Mouse (Mus musculus) forebrain, embryonic 11.5 days (tissue): ENCODE results near the gene Fip1l1. TPM values are rescaled to one million over a fixed set of nuclear protein-coding genes. Genes with fewer than 3 reads are reported as not detected.
A peak's percentile ranks its signal among the peaks of the same experiment; 100 is the strongest.

Source experiments
- ATAC-seq: fragments of 200-750 bp; cut with Nextera tagmentation; replicated peaks from 2 replicates; pipeline ENCODE4 v1.8.0; 2017; ENCODE audit warnings: moderate TSS enrichment; ENCODE audit not compliant: low FRiP score
- DNase-seq: peaks from one replicate; pipeline ENCODE4 v3.0.0-alpha.2; 2017; ENCODE audit warnings: low spot score
- H3K27ac ChIP-seq: fragments of 300-500 bp; sonication (generic); 2 replicates; pipeline ENCODE4 v1.5.1; 2014; ENCODE audit warnings: low read depth, low read length
- H3K27me3 ChIP-seq: fragments of 300-500 bp; sonication (generic); 2 replicates; pipeline ENCODE4 v1.6.1; 2014; ENCODE audit warnings: mild to moderate bottlenecking, low read length, mixed read lengths; ENCODE audit not compliant: control insufficient read depth, insufficient read depth
- H3K36me3 ChIP-seq: fragments of 300-500 bp; sonication (generic); 2 replicates; pipeline ENCODE4 v1.6.1; 2014; ENCODE audit warnings: mild to moderate bottlenecking, low read length, moderate library complexity, mixed read lengths; ENCODE audit not compliant: control insufficient read depth, insufficient read depth
- H3K4me1 ChIP-seq: fragments of 300-500 bp; sonication (generic); replicated peaks from 2 replicates; pipeline ENCODE4 v1.6.1; 2014; ENCODE audit warnings: low read length, mixed read lengths; ENCODE audit not compliant: control insufficient read depth, insufficient read depth
- H3K4me2 ChIP-seq: fragments of 300-500 bp; sonication (generic); 2 replicates; pipeline ENCODE4 v1.6.1; 2014; ENCODE audit warnings: low read depth, mild to moderate bottlenecking, low read length, moderate library complexity, mixed read lengths; ENCODE audit not compliant: severe bottlenecking
- H3K4me3 ChIP-seq: fragments of 300-500 bp; sonication (generic); 2 replicates; pipeline ENCODE4 v1.5.1; 2014; ENCODE audit warnings: low read depth, low read length
- H3K9ac ChIP-seq: fragments of 300-500 bp; sonication (generic); 2 replicates; pipeline ENCODE4 v1.6.1; 2014; ENCODE audit warnings: low read length
- H3K9me3 ChIP-seq: fragments of 300-500 bp; sonication (generic); 2 replicates; pipeline ENCODE4 v1.6.1; 2016; ENCODE audit warnings: low read length, mixed read lengths; ENCODE audit not compliant: control insufficient read depth
- WGBS: fragments of 180-500 bp; shearing (Covaris S2); extraction: QIAGEN DNeasy Blood & Tissue Kit; methylation state at CpG from one replicate; pipeline ENCODE4 v1.1.7; 2014; 5-methylcytosine and 5-hydroxymethylcytosine counted together
- polyA plus RNA-seq: library from polyadenylated mRNA; unstranded; fragments of >200 nt; fragmentation: Nextera tagmentation; extraction: Ambion mirVana; gene quantifications from 2 replicates; pipeline ENCODE4 v1.2.1, GENCODE M21; 2014

Gene Fip1l1
- 112 and 128 TPM in 2 replicates for polyA plus RNA-seq

DNA sequence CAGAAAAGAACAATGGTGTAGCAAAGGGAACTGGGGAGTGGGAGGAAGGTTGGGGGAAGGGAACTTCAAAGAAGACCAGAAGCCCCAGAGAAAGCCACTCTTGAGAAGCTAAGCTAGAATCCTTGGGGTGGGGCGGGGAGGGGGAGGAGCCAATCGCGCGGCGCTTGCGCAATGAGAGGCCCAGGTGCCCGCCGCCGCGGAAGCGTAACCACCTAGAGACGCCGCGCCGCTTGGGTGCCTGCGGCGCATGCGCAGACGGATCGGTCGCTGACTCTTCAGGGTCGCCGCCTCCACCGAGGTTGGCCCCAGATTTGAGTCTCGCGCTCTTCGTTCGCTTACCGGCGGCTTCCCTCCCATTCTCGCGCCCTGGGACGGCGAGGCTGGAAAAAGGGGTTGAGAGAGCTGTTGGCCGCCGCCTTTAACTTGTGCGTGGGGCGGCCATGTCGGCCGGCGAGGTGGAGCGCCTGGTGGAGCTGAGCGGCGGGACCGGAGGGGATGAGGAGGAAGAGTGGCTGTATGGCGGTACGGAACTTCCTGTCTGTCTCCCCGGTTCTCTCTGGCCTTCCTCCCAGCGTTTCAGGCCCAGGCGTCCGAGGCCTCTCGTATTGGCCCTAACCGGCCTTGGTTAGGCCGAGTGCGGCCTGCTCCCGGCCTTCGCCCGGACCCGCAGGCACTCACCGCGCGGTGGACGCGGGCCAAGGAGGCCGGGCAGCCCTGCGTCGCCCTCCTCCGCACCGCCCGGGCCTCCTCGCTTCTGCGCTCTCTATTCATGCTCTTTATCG lies at the start of gene Fip1l1:
Fip1l1 (plus strand) TSS at position 210 of the 782 bp plus-strand sequence.
- Histone ChIP-seq H3K27me3 (no peaks in the 10 kb centered on the region), H3K9me3 (no peaks in the 10 kb centered on the region), H3K4me3 (peak within 1 kb of the TSS; percentile 93), H3K9ac (peak within 1 kb of the TSS; percentile 95), H3K4me2 (peak within 1 kb of the TSS; percentile 54), H3K4me1 (peaks cover 5% of the 10 kb centered on the region; the same call in 1 of the 2 replicates), H3K27ac (peak within 1 kb of the TSS; percentile 84), H3K36me3 (no peaks in the 10 kb centered on the region; the same call in 1 of the 2 replicates)
- peak; percentile 89 for ATAC-seq
- 0% methylated on average over 70 of the region's 73 CpGs for WGBS
- DNase-seq = peak; percentile 97

DNA sequence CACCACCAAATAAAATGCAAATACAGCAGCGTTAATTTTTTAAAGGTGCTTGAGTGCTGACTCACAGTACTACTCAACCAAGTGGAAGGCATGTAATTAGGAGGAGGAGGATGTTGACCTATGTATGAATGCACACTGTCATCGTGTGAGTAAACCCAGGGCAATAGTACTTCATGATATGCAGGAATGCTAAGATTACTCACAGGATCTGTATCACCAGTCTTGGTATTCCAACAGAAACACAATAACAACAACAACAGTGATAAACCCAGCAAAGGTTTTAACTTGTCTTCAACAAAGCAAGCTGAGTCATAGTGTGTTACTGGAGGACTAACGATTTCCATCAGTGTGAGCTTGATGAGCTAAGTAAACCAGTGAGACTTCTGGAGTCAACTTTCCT lies 42.5 kb upstream of the Fip1l1 start:
- ATAC-seq = no peak
- Histone ChIP-seq H3K27me3 (no peaks in the 10 kb centered on the region), H3K27ac (no peak overlapping the region), H3K4me3 (no peak overlapping the region), H3K4me1 (no peaks in the 10 kb centered on the region), H3K9ac (no peak overlapping the region), H3K36me3 (no peaks in the 10 kb centered on the region), H3K4me2 (no peak overlapping the region), H3K9me3 (no peaks in the 10 kb centered on the region)
- 85% methylated on average over 3 of the region's 3 CpGs for WGBS
- no peak for DNase-seq

DNA sequence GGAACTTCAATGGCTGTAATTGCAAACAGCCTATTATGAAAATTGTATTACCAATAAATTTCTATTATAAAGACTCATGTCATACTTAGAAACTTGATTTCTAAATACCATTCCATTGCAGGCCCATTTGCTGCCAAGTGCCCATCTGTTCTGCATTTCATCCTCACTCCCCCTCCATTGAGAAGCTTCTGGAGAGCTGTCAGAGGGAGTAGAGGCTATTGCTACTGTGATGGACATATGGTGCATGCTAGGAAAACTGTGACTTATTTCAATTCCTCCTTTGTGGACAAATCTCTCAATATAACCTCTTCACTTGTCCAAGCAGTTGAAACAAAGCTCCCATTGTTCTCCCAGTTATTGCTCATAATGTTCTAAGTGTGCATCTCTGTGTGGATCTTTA lies 23.6 kb upstream of the Fip1l1 start:
- Histone ChIP-seq H3K4me1 (no peaks in the 10 kb centered on the region), H3K27me3 (no peaks in the 10 kb centered on the region), H3K9ac (no peak overlapping the region), H3K4me2 (no peak overlapping the region), H3K27ac (no peak overlapping the region), H3K36me3 (no peaks in the 10 kb centered on the region), H3K4me3 (no peak overlapping the region), H3K9me3 (no peaks in the 10 kb centered on the region)
- DNase-seq (no peak), ATAC-seq (no peak)

DNA sequence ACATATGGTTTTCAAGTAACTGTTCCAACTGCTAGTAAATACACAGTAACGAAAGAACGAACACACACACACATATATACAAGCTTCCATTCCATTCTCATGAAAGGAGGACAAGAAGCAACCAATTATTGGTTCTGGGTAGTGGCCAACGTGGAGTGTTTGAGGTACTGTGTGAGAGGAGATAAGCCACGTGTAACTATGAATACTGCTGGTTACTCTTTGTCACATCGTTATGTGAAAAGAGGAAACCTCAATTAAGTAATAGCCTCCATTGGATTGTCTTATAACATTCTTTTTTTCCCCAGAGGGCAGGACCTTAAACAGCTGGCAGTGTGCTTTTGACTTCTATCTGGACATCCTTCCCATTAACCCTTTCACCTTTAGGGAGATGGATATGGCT lies 8.2 kb upstream of the Fip1l1 start:
- Histone ChIP-seq H3K27me3 (no peaks in the 10 kb centered on the region), H3K4me1 (0 out of 2 replicates have a peak, but pooled peaks cover 2% of the 10 kb centered on the region), H3K4me2 (no peak overlapping the region), H3K4me3 (no peak overlapping the region), H3K27ac (no peak overlapping the region), H3K9me3 (no peaks in the 10 kb centered on the region), H3K9ac (no peak overlapping the region), H3K36me3 (no peaks in the 10 kb centered on the region)
- no peak for DNase-seq
- no peak for ATAC-seq
- WGBS = 84% methylated on average over 5 of the region's 5 CpGs

DNA sequence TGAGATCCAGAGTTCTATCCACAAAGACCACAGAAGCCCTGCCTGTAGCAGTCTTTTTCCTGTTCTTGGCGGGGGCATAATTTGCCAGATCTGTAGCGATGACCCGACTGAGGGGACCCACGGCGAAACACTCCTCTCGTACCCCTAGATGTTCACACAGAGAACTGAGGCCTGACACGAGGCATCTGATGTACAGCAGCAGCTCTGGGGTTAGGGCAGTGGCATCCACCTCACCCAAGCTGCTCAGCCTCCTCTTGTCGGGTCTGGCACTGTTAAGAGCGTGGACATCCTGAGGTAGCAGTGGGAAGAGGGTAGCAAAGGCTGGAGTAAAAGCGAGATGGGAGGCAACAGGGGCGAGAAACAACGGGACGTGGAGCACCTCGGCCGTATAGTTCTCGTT lies 4.5 kb upstream of the Fip1l1 start:
- H3K4me2 ChIP-seq = peak overlapping the region; percentile 93
- peak overlapping the region; percentile 65 for H3K4me3 ChIP-seq
- 0 out of 2 replicates have a peak, but pooled peaks cover 3% of the 10 kb centered on the region for H3K4me1 ChIP-seq
- H3K9me3 ChIP-seq = no peaks in the 10 kb centered on the region
- H3K36me3 ChIP-seq = no peaks in the 10 kb centered on the region
- peak overlapping the region; percentile 55 for H3K9ac ChIP-seq
- H3K27me3 ChIP-seq = no peaks in the 10 kb centered on the region
- ATAC-seq (no peak), DNase-seq (no peak)
- WGBS = 25% methylated on average over 16 of the region's 16 CpGs
- no peak overlapping the region for H3K27ac ChIP-seq

DNA sequence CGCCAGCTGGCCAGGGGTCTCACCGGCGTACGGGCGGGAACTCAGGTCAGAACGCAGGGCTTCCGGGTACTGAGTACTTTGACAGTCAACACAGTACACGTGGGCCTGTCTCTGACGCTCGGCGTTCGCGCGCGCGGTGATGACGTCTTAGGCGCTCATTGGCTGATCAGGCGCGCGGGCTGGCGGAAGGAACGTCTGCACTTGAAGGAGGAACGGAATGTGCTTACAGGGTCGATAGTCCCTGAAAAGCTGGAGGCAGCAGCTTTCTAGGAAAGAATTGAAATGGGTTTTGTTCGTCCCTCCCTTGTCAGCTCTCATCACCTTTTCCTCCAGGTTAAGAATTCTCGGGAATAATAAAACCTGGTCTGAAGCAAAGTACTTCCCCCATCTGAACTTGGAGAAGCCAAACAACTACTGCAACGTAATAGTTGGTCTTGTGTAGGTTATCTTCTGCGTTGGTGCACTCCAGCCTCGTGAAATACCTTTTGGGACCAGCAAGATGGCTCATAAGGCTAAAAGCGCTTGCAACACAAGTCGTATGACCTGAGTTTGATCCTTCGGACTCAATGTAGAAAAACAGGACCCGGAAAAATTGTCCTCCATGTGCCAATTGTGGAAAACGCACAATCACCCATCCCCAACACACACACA lies 3.5 kb upstream of the Fip1l1 start, which contains the start of gene Scfd2:
Scfd2 (minus strand) TSS at position 130 of the 651 bp plus-strand sequence.
- WGBS = 7% methylated on average over 35 of the region's 35 CpGs
- no peak within 1 kb of the TSS for H3K27ac ChIP-seq

DNA sequence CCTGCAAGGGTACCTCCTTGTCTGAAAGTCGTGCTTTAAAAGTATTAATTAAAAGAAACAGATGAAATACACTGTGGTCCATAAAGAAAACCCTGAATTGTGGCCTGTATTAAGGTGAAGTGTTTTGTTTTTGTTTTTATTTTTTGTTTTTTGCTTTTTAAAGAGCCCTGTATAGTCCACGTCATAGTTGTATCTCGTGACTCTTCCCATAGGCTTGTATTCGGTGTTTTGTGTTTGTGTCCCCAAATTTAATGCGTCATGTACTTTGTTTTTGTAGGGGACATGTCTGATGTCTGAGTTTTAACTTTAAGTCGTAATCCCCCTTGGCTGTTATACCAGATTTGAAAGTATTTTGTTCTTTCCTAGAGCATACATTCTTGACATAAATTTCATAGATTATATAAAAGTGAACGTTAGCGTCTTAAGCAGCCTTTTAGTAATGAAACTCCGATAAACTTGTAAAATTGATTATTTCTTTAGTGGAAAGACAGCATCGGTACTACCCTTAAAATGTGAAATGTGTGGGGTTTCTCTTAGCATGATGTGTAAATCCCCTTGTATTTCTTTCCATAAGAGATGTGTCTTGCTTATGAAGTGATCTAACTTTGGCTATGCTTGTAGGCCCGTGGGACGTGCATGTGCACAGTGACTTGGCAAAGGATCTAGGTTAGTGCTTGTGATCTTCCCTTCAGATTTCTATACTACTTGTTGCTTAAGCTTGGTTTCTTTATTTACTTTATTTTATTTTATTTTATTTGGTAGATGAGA lies 1.1 kb downstream of the Fip1l1 start:
- H3K27ac ChIP-seq = no peak overlapping the region
- no peak for ATAC-seq
- WGBS = 53% methylated on average over 12 of the region's 12 CpGs

More for the DNA sequence above, 3.5 kb upstream of the Fip1l1 start, which contains the start of gene Scfd2:
- Histone ChIP-seq H3K9me3 (no peaks in the 10 kb centered on the region), H3K4me3 (peak within 1 kb of the TSS; percentile 65), H3K4me2 (peak within 1 kb of the TSS; percentile 93), H3K27me3 (no peaks in the 10 kb centered on the region), H3K36me3 (no peaks in the 10 kb centered on the region), H3K9ac (peak within 1 kb of the TSS; percentile 55), H3K4me1 (peaks cover 5% of the 10 kb centered on the region; the same call in 1 of the 2 replicates)
- DNase-seq (peak; percentile 98), ATAC-seq (peak; percentile 89)

DNA sequence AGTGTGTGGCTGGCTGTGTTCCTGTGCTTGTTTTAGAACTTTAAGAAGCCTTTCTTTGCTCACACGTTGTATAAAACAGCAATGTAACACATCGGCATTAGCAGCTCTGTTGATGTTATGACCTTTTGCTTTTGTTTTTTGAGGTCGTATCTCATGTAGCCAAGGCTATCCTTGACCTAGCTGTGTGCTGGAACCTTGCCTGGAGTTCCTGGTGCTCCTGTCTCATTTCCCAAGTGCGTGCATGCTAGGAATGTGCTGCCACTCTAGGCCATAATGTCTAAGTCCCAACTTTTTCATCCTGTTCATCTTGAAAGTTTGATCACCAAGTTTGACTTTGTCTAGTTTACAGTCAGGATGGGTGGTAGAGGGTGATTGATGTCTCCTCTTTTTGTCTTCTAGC lies 10.4 kb downstream of the Fip1l1 start:
- Histone ChIP-seq H3K4me1 (no peaks in the 10 kb centered on the region), H3K27ac (no peak overlapping the region), H3K9me3 (no peaks in the 10 kb centered on the region), H3K4me2 (no peak overlapping the region), H3K27me3 (no peaks in the 10 kb centered on the region), H3K9ac (no peak overlapping the region), H3K4me3 (no peak overlapping the region), H3K36me3 (peaks cover 6% of the 10 kb centered on the region; the same call in 1 of the 2 replicates)
- WGBS = 92% methylated on average over 4 of the region's 4 CpGs
- DNase-seq = no peak
- ATAC-seq = no peak

More for the DNA sequence above, 1.1 kb downstream of the Fip1l1 start:
- Histone ChIP-seq H3K4me3 (peak overlapping the region; percentile 93), H3K9me3 (no peaks in the 10 kb centered on the region), H3K4me2 (peak overlapping the region; percentile 54), H3K36me3 (no peaks in the 10 kb centered on the region; the same call in 1 of the 2 replicates), H3K4me1 (peaks cover 5% of the 10 kb centered on the region; the same call in 1 of the 2 replicates), H3K9ac (peak overlapping the region; percentile 95), H3K27me3 (no peaks in the 10 kb centered on the region)
- no peak for DNase-seq
